Mouse (Mus musculus) T-helper 1 cell (primary cell): ENCODE data around the gene Ern1.
"Not testable (repeated sequence)": the region's sequence is repeated elsewhere in the genome, so short reads cannot be mapped to it uniquely, and the experiment has no call there.

Experiments used
- in situ Hi-C: fragments of 300-600 bp; cut with MboI, MseI; formaldehyde crosslinking; loops from one replicate; pipeline ENCODE4 v1.15.1; 2025; ENCODE audit warnings: high pct_unique_total_duplicates

Ern1 gene

DNA sequence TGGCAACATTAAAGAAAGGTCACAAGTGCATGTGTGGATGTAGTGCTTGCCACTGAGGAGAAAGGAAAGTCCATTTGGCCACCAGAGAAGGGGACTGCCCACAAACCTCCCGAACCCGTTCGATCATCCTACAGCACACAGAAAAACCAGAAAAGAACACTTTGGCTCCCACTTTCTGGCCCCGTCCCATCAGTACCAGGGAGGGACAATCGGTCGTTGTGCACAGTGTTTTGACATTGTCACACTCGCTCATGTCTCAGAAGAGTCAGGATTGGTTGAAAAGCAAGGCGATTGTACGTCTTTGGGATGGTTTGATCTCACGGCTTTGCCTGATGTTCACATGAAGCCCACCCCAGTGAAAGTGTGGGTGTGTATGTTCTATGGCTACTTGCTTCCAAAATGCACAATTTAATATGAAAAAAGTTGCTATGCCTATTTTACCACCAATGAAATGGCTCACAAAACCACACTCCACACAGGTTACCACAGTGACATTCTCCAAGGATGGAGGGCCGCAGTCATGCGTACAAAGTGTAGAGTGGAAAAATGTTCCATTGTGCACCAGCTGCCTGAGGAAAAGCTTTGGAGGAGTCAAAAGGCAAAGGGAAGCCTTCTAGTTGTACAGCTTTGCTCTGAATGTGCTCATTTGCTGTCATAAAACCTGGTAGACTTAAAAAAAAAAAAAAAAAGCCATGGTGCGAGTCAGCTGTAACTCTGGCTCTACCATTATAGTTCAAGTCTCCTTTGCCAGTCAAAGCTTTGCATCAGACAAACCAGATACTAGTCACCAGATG, 15.2 kb upstream of the Ern1 start:
- in situ Hi-C loops: no loop called here

- in situ Hi-C loops: no loop called here
Measured at GRCm38 (mm10) chr11:106502159-106502505, 14.5 kb upstream of the Ern1 start.

GRCm38 (mm10) chr11:106501308-106502158, 13.9 kb upstream of the Ern1 start:
- in situ Hi-C loops: no loop called here

GRCm38 (mm10) chr11:106500393-106501307, 13.0 kb upstream of the Ern1 start:
- in situ Hi-C loops: no loop called here

- in situ Hi-C loops: no loop called here
Measured at GRCm38 (mm10) chr11:106498739-106499379, 11.2 kb upstream of the Ern1 start.

- in situ Hi-C loops: no loop called here
Measured at GRCm38 (mm10) chr11:106497926-106498325, 10.3 kb upstream of the Ern1 start.

- in situ Hi-C loops: not testable (repeated sequence)
Measured at GRCm38 (mm10) chr11:106497009-106497408, 9.4 kb upstream of the Ern1 start.

DNA sequence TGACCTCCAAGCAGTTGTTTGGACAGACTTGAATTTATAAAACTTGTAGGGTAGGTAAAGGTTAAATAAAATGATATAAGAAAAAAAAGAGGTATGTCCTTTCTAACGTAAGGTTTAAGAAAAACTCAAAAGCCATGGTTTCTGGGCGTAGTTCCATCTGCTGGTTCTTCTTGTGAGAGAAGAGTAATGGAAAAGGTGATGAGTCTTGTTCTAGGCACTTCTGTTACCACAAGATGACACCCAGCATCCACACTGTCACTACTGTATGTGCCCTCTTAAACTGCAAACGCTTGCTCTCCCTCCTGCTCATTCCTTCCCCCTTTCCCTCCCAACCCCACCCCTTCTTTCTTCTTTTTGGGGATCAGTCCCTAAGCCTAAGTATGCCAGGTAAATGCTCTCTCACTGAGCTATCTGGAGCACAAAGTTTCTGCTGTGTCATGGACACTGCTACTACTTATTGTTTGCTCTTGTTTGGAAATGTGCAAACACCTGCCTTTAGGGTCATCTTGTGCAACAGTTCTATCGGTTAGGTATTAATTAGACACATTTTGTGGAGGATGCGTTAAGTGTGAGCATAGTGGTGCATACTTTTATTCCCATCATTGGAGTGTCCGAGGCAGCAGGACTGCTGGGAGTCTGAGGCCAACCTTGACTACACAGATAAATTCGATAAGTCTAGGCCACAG, 5.5 kb upstream of the Ern1 start:
- in situ Hi-C loops: loop anchor here (5.0 kb wide), 1 partner anchor 76 kb away; no protein-coding TSS in a partner anchor

GRCm38 (mm10) chr11:106491393-106491792, 3.7 kb upstream of the Ern1 start:
- in situ Hi-C loops: loop anchor here (5.0 kb wide), 1 partner anchor 74 kb away; no protein-coding TSS in a partner anchor

DNA sequence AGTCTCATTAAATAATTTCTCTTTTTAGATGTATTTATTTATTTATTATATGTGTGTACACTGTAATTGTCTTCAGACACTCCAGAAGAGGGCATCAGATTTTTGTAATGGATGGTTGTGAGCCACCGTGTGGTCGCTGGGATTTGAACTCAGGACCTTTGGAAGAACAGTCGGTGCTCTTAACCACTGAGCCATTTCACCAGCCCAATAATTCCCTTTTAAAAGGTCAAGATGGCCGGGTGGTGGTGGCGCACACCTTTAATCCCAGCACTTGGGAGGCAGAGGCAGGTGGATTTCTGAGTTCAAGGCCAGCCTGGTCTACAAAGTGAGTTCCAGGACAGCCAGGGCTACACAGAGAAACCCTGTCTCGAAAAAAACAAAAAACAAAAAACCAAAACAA, 2.9 kb upstream of the Ern1 start:
- in situ Hi-C loops: loop anchor here (5.0 kb wide), 1 partner anchor 73 kb away; no protein-coding TSS in a partner anchor

DNA sequence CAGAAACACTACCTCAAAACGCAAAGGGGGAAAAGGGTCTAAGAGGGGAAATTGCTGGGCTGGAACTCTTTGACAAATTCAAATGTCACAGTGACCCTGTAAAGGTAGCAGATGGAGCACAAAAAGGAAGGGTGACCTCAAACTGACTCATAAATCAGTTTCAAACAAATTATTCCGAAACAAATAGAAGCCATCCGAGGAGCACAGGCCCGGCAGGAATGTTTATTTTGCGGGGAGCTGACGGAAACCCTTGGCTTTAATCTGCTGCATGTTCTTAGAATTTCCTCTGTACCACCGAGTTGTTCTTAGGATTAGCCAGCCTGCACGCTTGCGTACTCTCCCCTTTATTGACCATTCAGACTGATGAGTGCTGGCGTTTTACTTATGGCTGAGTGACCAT, 2.4 kb upstream of the Ern1 start:
- in situ Hi-C loops: loop anchor here (5.0 kb wide), 1 partner anchor 73 kb away; no protein-coding TSS in a partner anchor

- in situ Hi-C loops: no loop called here
Measured at GRCm38 (mm10) chr11:106489036-106489693, 1.5 kb upstream of the Ern1 start.

DNA sequence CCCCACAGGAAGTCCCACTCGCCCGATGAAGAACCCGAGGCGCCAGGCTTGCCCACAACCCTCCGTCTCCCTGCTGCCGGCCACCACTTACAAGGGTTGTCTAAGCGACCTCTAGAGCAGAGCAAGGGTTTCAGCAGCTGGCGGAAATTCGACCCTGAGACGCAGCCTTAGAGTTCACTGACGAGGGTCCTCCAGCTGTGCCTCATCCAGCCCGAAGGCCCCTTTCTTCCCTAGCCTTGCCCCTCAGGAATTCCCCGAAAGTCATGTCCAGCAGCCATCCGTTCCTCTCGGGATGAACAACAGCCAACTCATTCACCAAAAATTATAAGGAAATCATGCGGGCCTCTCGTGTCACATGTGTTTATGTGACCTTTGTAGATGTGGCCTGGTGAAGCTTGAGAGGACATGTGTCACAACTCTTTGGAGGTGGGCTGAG, 492 bp upstream of the Ern1 start:
- in situ Hi-C loops: no loop called here

DNA sequence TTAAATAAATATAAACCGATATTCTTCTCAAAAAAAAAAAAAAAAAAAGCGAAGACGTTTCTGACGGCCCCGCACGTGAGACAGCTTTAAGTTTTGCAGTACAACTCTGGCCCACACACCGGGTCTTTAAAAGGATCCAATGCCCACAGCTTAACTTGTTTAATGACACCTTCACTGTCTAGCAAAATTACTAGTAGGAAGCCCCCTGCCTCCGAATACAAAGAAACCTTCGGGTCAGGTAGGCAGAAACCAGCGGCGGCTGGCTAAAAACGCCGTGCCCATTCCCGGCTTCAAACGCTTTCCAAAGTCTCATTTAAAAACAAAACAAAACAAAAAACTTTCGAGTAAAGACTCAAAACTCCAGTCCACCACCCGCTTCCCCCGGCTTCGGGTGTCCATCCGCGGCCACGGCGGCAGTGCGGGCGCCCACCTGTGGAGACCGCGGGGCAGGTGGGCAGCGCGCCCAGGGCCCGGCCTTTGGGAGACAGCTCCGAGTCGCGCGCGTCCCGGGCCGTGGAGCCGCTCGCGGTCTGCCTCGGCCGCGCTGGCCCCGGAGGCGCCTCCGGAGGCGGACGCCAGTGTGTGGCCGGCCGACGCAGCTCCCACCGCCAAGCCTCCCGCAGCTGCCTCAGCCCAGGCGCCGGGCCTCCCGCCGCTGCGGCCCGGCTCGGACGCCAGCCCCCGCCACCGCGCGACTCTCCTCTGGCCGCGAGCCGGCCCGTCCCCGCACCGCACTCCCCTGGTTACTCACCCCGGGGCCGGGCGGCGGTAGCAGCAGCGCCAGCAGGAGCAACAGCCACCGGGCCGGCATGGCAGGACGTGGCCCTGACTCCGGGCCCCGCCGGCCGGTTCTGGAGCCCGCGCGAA, 553 bp downstream of the Ern1 start:
- in situ Hi-C loops: no loop called here

DNA sequence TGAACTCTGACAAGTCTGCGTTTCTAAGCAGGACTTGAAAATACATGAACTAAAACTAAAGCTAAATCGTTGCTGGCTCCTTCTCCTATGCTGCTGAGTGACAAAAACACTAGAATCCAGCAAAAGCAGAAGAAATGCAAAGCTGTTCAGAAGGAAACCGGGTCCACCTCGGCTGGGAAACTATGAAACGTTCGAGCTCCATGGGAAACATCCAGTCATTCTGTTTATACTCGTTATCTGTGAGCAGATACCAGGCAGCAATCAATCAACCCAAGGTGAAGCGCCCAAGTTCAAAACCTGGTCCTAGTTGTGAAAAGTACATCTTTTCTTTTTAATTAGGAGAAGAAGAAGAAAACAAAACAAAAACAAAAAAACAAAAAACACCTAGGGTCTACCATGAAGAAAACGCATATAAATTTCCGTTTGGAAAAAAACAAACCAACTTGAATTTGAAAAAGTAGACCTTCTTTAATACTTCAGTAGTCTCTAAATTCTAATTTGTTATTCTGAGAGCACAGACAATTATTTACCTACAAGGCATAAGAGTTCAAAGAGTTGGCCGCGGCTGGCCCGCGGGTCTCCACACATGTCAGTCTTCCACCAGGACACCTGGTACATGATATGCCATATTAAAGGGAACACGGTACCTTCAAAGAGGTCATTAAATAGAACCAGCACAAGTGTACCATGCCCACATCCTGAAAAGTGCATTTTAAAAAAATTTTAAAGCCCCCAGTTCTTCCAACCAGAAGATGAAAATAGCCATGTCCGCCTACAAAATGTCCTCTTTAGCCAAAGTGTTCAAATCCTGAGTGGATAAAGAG, 1.4 kb downstream of the Ern1 start:
- in situ Hi-C loops: no loop called here

- in situ Hi-C loops: no loop called here
Measured at GRCm38 (mm10) chr11:106485611-106486010, 2.0 kb downstream of the Ern1 start.

GRCm38 (mm10) chr11:106484875-106485274, 2.8 kb downstream of the Ern1 start:
- in situ Hi-C loops: no loop called here

GRCm38 (mm10) chr11:106482867-106483266, 4.8 kb downstream of the Ern1 start:
- in situ Hi-C loops: no loop called here
